Mouse (Mus musculus) neural tube, embryonic 12.5 days (tissue): ENCODE results near the gene Mvp. TPM values are rescaled to one million over a fixed set of nuclear protein-coding genes. Genes with fewer than 3 reads are reported as not detected.
A peak's percentile ranks its signal among the peaks of the same experiment; 100 is the strongest.

Experiments used
- ATAC-seq: fragments of 200-750 bp; cut with Nextera tagmentation; 2 replicates; pipeline ENCODE4 v1.8.0; 2017; ENCODE audit warnings: low read depth, mild to moderate bottlenecking, moderate TSS enrichment, moderate library complexity; ENCODE audit not compliant: low FRiP score
- H3K27ac ChIP-seq: fragments of 300-500 bp; sonication (generic); 2 replicates; pipeline ENCODE4 v1.5.1; 2016
- H3K27me3 ChIP-seq: fragments of 300-500 bp; sonication (generic); replicated peaks from 2 replicates; pipeline ENCODE4 v1.6.1; 2016; ENCODE audit warnings: mild to moderate bottlenecking
- H3K36me3 ChIP-seq: fragments of 300-500 bp; sonication (generic); 2 replicates; pipeline ENCODE4 v1.6.1; 2016; ENCODE audit warnings: mild to moderate bottlenecking
- H3K4me1 ChIP-seq: fragments of 300-500 bp; sonication (generic); 2 replicates; pipeline ENCODE4 v1.6.1; 2016
- H3K4me2 ChIP-seq: fragments of 300-500 bp; sonication (generic); replicated peaks from 2 replicates; pipeline ENCODE4 v1.6.1; 2016; ENCODE audit warnings: mild to moderate bottlenecking
- H3K4me3 ChIP-seq: fragments of 300-500 bp; sonication (generic); 2 replicates; pipeline ENCODE4 v1.5.1; 2016
- H3K9ac ChIP-seq: fragments of 300-500 bp; sonication (generic); 2 replicates; pipeline ENCODE4 v1.6.1; 2016; ENCODE audit warnings: mild to moderate bottlenecking
- H3K9me3 ChIP-seq: fragments of 300-500 bp; sonication (generic); 2 replicates; pipeline ENCODE4 v1.6.1; 2016; ENCODE audit warnings: mild to moderate bottlenecking
- WGBS: fragments of 180-500 bp; shearing (Covaris S2); methylation state at CpG from one replicate; pipeline ENCODE4 v1.1.7; 2016; 5-methylcytosine and 5-hydroxymethylcytosine counted together
- polyA plus RNA-seq: library from polyadenylated mRNA; unstranded; fragments of >200 nt; fragmentation: Nextera tagmentation; extraction: Ambion mirVana; gene quantifications from 2 replicates; pipeline ENCODE4 v1.2.1, GENCODE M21; 2016

Gene Mvp
- polyA plus RNA-seq, 1 experiment from 2014 or later, result 6.6 TPM

- no peak for ATAC-seq
- WGBS, result 39% methylated on average over 19 of the region's 19 CpGs
- H3K4me1 ChIP-seq, result peaks cover 65% of the 10 kb centered on the region
- H3K4me2 ChIP-seq, result peak overlapping the region; percentile 98
- peak overlapping the region; percentile 98 for H3K4me3 ChIP-seq
- no peaks in the 10 kb centered on the region for H3K27me3 ChIP-seq
- H3K9me3 ChIP-seq, result no peaks in the 10 kb centered on the region
- peaks cover 43% of the 10 kb centered on the region for H3K36me3 ChIP-seq
- H3K27ac ChIP-seq, result no peak overlapping the region
- H3K9ac ChIP-seq, result peak overlapping the region; percentile 89
These were observed 9.7 kb upstream of the Mvp start for GRCm38 (mm10) chr7:127023896-127024690.

- WGBS, result 79% methylated on average over 13 of the region's 13 CpGs
- Histone ChIP-seq H3K4me2 (peak overlapping the region; percentile 98), H3K9me3 (no peaks in the 10 kb centered on the region), H3K36me3 (peaks cover 35% of the 10 kb centered on the region), H3K27ac (no peak overlapping the region; the same call in 1 of the 2 replicates), H3K4me3 (peak overlapping the region; percentile 98), H3K9ac (peak overlapping the region; percentile 89), H3K4me1 (peaks cover 72% of the 10 kb centered on the region), H3K27me3 (no peaks in the 10 kb centered on the region)
- no peak for ATAC-seq
These were observed 8.9 kb upstream of the Mvp start for GRCm38 (mm10) chr7:127023272-127023691.

- H3K36me3 ChIP-seq, result peaks cover 33% of the 10 kb centered on the region
- 83% methylated on average over 7 of the region's 7 CpGs for WGBS
- H3K9ac ChIP-seq, result peak overlapping the region; percentile 89
- peaks cover 72% of the 10 kb centered on the region for H3K4me1 ChIP-seq
- H3K27me3 ChIP-seq, result no peaks in the 10 kb centered on the region
- H3K4me2 ChIP-seq, result peak overlapping the region; percentile 98
- H3K27ac ChIP-seq, result no peak overlapping the region
- no peaks in the 10 kb centered on the region for H3K9me3 ChIP-seq
- H3K4me3 ChIP-seq, result peak overlapping the region; percentile 98; the same call in 1 of the 2 replicates
- ATAC-seq, result no peak
These were observed 8.3 kb upstream of the Mvp start for GRCm38 (mm10) chr7:127022528-127023271.

GRCm38 (mm10) chr7:127021563-127022527, 7.4 kb upstream of the Mvp start:
- H3K36me3 ChIP-seq, result peaks cover 33% of the 10 kb centered on the region
- peaks cover 72% of the 10 kb centered on the region for H3K4me1 ChIP-seq
- H3K9ac ChIP-seq, result peak overlapping the region; percentile 69
- 39% methylated on average over 5 of the region's 5 CpGs for WGBS
- 0 out of 2 replicates have a peak overlapping the region, but pooled peaks have one; percentile 57 for H3K27ac ChIP-seq
- H3K27me3 ChIP-seq, result no peaks in the 10 kb centered on the region
- peak overlapping the region; percentile 98 for H3K4me2 ChIP-seq
- no peak for ATAC-seq
- H3K9me3 ChIP-seq, result no peaks in the 10 kb centered on the region
- peak overlapping the region; percentile 44; the same call in 1 of the 2 replicates for H3K4me3 ChIP-seq

- Histone ChIP-seq H3K9me3 (no peaks in the 10 kb centered on the region), H3K9ac (peak within 1 kb of the TSS; percentile 69), H3K4me3 (peak within 1 kb of the TSS; percentile 44), H3K27ac (peak within 1 kb of the TSS; percentile 57), H3K4me1 (peaks cover 74% of the 10 kb centered on the region), H3K4me2 (peak within 1 kb of the TSS; percentile 98), H3K27me3 (no peaks in the 10 kb centered on the region), H3K36me3 (peaks cover 33% of the 10 kb centered on the region)
- WGBS, result under 1% methylated on average over 37 of the region's 37 CpGs
- no peak for ATAC-seq
These were observed 6.6 kb upstream of the Mvp start, which contains the start of the genes Gm42742 and Prrt2 for GRCm38 (mm10) chr7:127020901-127021562. Gm42742 (minus strand) TSS chr7:127021097. Prrt2 (minus strand) TSS chr7:127021211.

- Histone ChIP-seq H3K4me2 (peak overlapping the region; percentile 98), H3K4me1 (peaks cover 80% of the 10 kb centered on the region), H3K4me3 (peak overlapping the region; percentile 44), H3K36me3 (peaks cover 35% of the 10 kb centered on the region), H3K27me3 (no peaks in the 10 kb centered on the region), H3K9ac (peak overlapping the region; percentile 69), H3K9me3 (no peaks in the 10 kb centered on the region), H3K27ac (no peak overlapping the region)
- no peak for ATAC-seq
- WGBS, result 39% methylated on average over 5 of the region's 5 CpGs
These were observed 6.1 kb upstream of the Mvp start for GRCm38 (mm10) chr7:127020491-127020890.

GRCm38 (mm10) chr7:127020031-127020430, 5.6 kb upstream of the Mvp start:
- H3K9ac ChIP-seq, result peak overlapping the region; percentile 69
- H3K9me3 ChIP-seq, result no peaks in the 10 kb centered on the region
- H3K27ac ChIP-seq, result no peak overlapping the region; the same call in 1 of the 2 replicates
- no peak for ATAC-seq
- no peaks in the 10 kb centered on the region for H3K27me3 ChIP-seq
- H3K4me1 ChIP-seq, result peaks cover 84% of the 10 kb centered on the region
- H3K4me3 ChIP-seq, result peak overlapping the region; percentile 44
- peak overlapping the region; percentile 98 for H3K4me2 ChIP-seq
- WGBS, result 80% methylated on average over 3 of the region's 3 CpGs
- peaks cover 38% of the 10 kb centered on the region for H3K36me3 ChIP-seq

- Histone ChIP-seq H3K9me3 (no peaks in the 10 kb centered on the region), H3K27ac (no peak overlapping the region; the same call in 1 of the 2 replicates), H3K36me3 (peaks cover 36% of the 10 kb centered on the region), H3K4me3 (no peak overlapping the region), H3K4me1 (peaks cover 84% of the 10 kb centered on the region), H3K27me3 (no peaks in the 10 kb centered on the region), H3K9ac (peak overlapping the region; percentile 69; the same call in 1 of the 2 replicates), H3K4me2 (peak overlapping the region; percentile 98)
- ATAC-seq, result no peak
- WGBS, result 81% methylated on average over 14 of the region's 14 CpGs
These were observed 5.0 kb upstream of the Mvp start for GRCm38 (mm10) chr7:127019306-127019960.

- WGBS, result 88% methylated on average over 15 of the region's 15 CpGs
- Histone ChIP-seq H3K36me3 (peaks cover 36% of the 10 kb centered on the region), H3K9me3 (no peaks in the 10 kb centered on the region), H3K27me3 (no peaks in the 10 kb centered on the region), H3K4me2 (peak overlapping the region; percentile 22; the same call in 1 of the 2 replicates), H3K27ac (no peak overlapping the region), H3K9ac (peak overlapping the region; percentile 36; the same call in 1 of the 2 replicates), H3K4me3 (no peak overlapping the region), H3K4me1 (peaks cover 81% of the 10 kb centered on the region)
- ATAC-seq, result no peak
These were observed 4.2 kb upstream of the Mvp start for GRCm38 (mm10) chr7:127018416-127019305.

GRCm38 (mm10) chr7:127017950-127018345, 3.5 kb upstream of the Mvp start:
- Histone ChIP-seq H3K27ac (no peak overlapping the region), H3K4me3 (no peak overlapping the region), H3K4me2 (peak overlapping the region; percentile 22; the same call in 1 of the 2 replicates), H3K9ac (no peak overlapping the region), H3K36me3 (peaks cover 36% of the 10 kb centered on the region), H3K9me3 (no peaks in the 10 kb centered on the region), H3K4me1 (peaks cover 74% of the 10 kb centered on the region), H3K27me3 (no peaks in the 10 kb centered on the region)
- WGBS, result 67% methylated on average over 6 of the region's 6 CpGs
- no peak for ATAC-seq
